Mouse (Mus musculus): ENCODE measurements around the gene Hdgfl2.
"Not testable (repeated sequence)": the region's sequence is repeated elsewhere in the genome, so short reads cannot be mapped to it uniquely, and the experiment has no call there.

Hdgfl2 gene

DNA sequence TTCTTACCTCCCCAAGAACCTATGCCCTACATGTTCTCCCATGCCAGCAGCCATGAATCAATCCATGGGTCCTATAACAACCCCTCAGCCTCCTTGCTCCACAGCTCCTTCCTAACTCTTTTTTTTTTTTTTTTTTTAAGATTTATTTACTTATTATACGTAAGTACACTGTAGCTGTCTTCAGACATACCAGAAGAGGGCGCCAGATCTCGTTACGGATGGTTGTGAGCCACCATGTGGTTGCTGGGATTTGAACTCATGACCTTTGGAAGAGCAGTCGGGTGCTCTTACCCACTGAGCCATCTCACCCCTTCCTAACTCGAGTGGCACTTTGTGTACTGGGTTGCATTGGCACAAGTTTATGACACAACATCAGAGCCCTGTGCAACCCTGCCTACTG is 13.7 kb upstream of the Hdgfl2 start:
- DNase-seq: not testable (repeated sequence)

DNA sequence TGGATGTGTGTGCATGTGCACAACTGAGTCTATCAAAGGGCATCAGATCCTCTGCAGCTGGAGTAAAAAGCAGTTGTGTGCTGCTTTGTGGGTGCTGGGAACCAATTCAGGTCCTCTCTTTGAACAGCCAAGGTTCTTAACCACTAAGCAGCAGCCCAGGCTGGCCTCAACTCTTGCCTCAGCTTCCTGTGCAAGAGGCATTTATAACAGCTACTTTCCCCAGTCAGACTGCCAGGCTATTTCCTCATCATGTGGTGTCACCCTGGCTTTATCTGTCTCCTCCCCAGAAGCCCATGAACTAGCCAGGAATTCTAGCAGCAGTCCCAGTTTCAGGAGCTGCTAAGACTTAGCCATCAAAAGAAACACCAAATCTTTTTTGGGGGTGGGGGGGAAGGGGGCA is 13.0 kb upstream of the Hdgfl2 start:
- DNase-seq: no peak

DNA sequence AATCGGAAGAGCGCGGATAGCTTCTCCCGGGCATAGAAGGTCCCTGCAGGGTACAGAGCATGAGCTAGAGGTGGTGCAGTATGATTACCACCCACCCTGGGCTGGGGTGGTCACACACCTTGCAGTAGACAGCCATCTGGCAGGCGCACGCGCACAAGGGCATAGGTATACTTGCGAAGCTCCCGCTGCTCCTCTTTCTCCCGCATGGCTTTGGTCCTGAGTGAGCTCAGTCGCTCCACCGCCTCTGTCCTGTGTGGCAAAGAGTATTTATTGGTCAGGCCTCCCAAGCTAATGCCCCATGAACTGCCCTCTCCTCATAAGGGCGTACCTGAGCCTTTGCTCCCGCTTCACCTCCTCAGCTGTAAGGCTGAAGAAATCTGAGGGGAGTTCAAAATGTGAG is 10.4 kb upstream of the Hdgfl2 start:
- DNase-seq: no peak

DNA sequence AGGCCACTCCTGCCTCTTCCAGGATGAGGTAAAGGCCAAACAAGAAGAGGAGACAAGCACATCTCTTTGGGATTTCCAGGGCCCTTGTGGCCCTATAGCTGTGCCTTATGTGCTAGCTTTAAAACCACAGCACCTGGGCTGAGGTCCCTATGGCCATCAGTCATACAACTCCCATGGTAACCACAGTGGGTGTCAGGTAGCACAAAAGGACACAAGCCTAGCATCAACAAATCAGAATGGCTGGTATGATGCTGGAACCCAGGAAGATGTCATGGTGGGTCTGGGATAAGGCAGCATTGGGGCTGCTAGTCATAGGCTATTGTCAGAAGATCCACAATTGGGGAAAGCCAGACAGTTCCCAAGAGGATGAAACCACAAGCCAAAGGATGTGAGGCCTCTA is 8.3 kb upstream of the Hdgfl2 start:
- no peak for DNase-seq

DNA sequence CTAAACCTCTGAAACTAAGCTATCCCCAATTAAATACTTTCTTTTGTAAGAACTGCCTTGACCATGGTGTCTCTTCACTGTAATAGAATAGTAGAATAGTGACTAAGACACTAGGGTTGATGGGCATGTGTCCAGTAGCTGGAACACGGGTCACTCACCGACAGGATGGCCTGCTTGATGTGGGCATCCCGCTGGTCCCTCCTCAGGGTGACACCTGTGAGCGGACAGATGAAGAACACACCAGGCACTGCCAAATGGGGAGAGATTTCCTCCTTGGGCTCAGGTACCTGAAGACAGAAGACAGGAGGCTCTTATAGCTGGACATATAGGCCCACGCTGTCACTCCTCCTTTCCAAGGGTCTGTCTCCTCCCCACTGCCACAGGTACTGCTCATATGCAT is 7.2 kb upstream of the Hdgfl2 start:
- no peak for DNase-seq

DNA sequence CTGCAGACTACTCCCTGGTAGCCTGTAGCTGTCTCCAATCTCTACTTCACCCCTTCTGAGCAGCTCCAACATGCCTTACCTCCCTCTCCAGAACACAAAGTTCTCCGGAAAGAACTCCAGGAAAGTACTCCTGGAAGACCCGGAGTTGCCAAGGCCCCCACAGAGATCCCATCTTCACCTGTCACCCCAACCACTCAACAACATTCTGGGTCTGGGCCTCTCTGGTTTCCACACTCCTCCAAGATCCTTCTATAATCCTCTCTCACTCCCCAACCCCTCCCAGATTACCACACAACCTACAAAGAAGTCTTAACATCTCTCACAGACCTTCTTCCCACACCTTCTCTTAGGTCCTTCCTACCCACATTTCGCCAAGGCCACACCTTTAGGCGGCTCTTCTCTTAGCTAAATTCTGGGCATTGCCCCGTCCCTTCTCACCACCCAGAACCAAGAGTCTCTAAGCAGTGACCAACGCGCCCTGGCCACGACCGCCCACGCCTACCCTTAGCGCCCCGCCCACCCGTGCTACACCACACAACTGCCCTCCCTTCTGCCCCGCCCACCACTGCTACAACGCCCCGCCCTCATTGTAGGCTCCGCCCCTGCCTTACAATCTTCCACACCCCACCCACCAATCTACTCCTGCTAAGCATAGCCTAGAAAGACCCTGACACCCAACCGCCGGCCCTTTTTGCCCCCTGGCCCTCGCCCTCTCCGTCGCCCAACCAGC is 5.2 kb upstream of the Hdgfl2 start:
- peak; percentile 90 for DNase-seq

DNA sequence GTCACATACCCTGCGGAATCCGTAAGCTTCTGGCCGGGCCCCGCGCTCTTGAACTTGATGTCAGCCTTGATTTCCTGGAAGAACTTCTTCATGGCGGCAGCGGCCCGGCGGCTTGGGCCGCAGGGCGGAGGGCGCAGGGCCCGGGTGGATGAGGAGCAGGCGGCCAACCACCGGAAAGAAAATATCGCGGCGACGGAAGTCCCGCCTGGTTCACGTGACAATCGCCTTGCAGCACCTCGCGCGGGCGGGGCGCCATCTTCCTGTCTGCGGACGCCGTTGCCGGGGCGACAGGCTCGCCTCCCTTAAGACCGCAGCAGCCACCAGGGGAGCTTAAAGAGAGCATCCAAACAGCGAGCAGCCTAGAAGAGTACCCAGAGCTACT is 4.6 kb upstream of the Hdgfl2 start, which contains the start of gene Ubxn6:
TSS of gene Ubxn6 (minus strand) at position 202 of the 382 bp plus-strand sequence.
- DNase-seq: peak; percentile 98

DNA sequence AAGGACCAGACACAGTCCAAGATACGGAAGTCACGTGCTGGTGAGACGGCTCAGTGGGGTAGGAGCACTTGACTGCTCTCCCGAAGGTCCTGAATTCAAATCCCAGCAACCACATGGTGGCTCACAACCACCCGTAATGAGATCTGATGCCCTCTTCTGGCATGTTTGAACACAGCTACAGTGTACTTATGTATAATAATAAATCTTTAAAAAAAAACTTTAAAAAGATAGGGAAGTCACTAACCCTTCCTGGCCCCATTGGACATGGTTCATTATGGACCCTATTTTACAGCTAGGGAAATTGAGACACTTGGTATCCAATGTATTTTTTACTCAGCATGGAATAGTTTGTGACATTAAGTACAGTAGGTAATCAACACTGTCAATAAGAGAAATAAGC is 1.9 kb upstream of the Hdgfl2 start:
- no peak for DNase-seq

DNA sequence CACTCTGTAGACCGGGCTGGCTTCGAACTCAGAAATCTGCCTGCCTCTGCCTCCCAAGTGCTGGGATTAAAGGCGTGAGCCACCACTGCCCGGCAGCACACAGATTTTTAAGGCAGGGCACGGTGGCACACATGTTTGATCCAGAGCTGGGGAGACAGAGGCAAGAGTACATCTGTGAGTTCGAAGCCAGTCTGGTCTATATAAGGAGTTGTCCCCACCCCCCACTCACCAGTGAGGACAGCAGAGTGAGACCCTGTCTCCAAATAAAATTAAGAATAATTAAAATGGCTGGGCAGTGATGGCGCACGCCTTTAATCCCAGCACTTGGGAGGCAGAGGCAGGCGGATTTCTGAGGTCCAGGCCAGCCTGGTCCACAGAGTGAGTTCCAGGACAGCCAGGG is 1.1 kb upstream of the Hdgfl2 start:
- DNase-seq: peak; percentile 53

DNA sequence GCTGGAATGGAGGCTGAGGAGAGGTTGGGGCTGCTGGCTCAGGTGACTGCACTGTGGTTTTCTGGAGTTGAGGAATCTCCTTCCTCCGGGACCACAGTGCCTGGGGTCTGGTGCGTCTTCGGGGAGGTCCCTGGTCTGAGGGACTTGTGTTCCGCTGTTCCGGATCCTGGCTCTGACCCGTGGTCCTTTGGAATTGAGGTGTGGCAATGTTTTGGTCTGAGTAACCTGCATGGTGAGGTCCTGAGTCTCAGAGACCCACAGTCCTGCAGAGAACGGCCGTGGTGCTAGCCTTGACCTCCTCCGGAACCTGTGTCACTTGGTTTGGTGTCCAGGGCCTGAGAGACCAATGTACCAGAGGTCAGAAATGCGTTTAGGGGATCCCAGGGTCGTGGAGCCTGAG is 487 bp downstream of the Hdgfl2 start:
- peak; percentile 45 for DNase-seq

DNA sequence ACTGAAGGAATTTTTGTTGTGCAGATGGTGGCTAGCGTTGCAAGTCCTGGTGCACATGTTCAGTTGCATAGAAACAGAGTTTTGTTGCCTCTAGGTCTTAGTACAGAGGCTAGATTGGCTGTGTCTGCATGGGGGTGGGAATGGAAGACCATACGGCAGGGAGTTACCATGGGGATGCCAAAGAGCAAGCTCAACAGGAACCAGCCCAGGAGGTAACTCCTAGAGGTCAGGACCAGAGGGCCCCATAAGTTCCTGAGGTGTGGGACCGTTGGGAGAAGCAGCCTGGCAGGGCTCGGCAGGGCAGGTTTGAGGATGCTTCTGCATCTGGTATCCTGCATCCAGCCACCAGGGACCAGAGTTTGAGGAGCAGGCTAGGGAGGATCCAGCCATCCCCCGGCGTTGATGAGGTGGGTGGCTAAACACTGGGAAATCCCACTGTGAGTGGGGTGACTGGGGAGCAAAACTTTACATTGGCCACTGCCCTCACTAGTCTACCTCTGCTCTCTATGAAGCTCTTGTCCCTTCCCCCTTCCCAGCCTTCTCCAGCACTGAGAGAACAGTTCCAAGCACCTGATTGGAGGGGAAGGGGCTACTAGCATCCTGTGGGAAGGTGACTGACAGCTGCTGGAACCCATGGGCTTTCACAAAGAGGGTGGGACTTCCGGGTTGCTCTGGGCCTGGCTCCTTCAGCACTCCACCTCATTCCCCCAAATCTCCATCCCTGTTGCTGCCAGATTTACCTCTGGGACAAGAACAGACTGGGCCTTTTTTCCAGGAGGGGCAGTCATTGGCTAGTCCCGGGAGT is 1.5 kb downstream of the Hdgfl2 start:
- peak; percentile 30 for DNase-seq

DNA sequence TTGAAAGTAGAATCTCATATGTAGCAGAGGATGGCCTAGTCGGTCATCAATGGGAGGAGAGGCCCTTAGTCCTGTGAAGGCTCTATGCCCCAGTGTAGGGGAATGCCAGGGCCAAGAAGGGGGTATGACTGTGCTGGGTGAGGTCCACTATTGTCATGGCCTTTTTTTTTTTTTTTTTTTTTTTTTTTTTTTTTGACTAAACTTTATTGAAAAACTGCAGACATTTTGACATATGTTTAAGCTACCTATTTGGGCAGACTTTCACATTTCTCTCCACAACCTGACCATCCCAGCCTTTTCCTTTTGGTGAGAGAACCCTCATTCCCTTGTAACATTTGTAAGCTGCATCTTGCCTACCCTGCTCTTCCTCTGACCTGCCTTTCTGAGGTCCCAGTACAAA is 12.9 kb downstream of the Hdgfl2 start:
- no peak for DNase-seq

DNA sequence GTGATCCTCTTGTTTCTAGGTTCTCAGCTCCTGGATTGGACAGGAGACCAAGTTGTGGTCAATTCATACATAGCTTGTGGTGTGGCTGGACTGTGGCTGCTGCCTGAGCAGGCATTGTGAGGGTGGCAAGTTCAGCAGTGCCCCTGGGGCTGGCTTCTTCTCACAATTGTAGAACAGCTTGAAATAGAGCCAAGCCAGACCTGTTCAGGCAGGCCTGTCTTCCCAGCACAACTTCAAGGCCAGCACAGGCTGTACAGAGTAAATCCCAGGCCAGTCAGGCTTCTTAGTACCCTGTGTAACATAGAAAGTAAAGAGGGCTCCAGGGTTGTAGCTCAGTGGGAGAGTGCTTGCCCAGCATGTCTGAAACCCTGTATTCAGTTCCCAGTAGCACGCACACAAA is 13.4 kb downstream of the Hdgfl2 start:
- DNase-seq: no peak

DNA sequence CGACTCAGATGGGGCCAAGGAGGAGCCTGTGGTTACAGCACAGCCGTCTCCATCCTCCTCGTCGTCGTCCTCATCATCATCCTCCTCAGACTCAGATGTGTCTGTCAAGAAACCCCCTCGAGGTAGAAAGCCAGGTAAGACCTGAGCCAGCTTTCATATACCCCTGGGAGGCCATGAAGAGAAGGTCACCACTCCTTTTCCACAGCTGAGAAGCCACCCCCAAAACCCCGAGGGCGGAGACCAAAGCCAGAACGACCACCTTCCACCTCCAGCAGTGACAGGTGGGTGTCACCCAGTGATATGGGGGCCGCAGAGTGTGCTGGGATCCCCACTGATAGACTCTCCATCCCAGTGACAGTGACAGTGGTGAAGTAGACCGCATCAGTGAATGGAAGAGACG is 17.4 kb downstream of the Hdgfl2 start:
- no peak for DNase-seq

DNA sequence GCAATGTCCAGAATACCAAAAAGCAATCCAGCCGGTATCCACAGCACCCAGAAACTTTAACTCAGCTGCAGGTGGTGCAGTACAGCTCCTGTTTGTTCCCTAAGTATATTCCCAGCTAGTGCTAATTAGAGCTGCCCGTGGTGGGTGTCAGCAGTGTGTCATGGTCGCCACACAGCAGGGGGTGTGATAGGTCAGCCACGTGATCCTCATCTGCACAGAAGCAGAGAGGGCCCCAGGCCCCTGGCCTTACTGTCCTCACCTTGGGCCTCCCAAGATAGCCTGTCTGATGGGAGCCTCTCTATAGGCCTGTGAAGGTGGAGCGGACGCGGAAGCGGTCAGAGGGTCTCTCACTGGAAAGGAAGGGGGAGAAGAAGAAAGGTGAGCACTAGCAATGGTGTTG is 18.7 kb downstream of the Hdgfl2 start:
- DNase-seq: no peak

DNA sequence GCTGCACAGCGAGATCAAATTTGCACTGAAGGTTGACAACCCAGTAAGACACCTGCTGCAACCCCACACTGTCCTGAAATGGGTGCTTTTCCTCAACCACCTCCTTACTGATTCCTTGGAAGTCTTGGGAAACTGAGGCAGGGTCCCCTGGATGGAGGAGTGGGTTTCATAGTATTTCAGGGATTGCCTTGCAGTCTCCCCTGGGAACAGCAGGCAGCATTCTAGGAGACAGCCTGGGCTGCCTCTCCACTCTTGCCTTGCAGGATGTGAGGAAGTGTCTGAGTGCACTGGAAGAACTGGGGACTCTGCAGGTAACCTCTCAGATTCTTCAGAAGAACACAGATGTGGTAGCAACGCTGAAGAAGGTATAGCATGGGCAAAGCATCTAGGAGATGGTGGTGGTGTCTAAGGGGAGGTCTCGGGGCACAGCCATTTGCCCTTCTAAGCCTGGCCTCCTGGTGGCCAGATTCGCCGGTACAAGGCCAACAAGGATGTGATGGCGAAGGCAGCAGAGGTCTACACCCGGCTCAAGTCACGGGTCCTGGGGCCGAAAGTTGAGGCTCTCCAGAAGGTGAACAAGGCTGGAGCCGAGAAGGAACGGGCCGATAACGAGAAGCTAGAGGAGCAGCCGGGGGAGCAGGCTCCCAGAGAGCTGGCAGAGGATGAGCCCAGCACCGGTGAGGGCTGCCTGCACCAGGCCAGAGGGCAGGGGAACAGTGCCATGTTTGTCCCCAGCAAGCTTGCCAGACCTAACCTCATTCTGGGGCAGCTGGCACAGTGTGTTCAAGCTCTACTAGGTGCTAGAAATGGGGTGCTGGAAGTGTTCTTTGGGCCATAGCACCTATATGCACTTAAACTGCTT is 19.5 kb downstream of the Hdgfl2 start:
- no peak for DNase-seq

DNA sequence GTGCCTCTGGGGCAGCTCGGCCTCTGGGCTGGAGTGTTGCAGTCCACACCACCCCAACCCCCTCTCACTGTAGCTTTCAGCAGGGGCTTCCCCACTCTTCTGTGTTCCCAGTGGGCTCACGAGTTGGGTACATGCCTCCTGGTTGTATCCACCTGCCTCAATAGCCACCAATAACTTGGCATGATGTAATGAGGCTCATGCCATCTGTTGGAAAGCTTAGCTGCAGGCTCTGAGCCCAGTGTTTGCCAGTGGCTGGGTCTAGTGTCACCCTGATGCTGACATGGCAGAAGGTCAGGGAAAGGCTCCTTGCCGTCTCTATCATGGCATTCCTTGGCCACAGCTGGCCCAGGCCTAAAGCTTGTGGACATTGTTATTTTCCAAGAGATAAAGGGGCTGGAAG is 21.4 kb downstream of the Hdgfl2 start:
- no peak for DNase-seq

DNA sequence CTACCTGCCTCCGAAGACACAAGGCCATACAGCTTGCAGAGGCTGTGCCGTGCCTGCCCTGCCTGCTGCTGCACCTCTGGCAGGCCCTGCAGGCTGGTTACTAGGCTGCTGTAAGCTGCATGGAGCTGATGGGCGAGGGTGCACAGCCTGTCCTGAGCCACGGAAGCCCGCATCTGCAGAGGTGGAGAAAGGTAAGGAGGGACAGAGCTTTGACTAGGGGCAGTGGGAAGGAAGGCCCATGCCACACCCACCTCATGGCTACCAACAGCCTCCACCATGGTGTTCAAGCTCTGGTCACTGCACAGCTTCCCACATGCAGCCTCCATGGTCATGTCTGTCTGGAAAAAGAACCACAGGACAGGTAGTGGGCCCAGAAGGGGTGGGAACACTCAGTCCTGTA is 22.7 kb downstream of the Hdgfl2 start:
- DNase-seq: no peak

DNA sequence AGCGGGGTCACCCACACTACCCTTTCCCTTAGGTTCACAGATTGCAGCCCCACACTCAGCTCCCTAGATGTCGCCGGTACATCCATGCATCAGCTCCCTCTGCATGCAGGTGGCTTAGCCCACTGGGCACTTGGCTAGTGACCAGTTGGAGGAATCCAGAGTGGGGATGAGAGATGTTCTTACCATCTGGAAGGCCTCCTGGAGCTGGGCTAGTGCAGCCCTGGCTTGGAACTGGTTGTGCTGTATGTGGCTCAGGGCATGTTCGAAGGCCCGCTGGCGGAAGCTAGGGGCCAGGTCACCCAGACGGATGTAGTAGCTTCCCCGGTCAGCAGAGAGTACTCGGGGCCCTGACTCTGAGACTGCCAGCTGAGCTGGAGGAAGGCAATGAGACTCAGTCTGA is 23.5 kb downstream of the Hdgfl2 start:
- no peak for DNase-seq

DNA sequence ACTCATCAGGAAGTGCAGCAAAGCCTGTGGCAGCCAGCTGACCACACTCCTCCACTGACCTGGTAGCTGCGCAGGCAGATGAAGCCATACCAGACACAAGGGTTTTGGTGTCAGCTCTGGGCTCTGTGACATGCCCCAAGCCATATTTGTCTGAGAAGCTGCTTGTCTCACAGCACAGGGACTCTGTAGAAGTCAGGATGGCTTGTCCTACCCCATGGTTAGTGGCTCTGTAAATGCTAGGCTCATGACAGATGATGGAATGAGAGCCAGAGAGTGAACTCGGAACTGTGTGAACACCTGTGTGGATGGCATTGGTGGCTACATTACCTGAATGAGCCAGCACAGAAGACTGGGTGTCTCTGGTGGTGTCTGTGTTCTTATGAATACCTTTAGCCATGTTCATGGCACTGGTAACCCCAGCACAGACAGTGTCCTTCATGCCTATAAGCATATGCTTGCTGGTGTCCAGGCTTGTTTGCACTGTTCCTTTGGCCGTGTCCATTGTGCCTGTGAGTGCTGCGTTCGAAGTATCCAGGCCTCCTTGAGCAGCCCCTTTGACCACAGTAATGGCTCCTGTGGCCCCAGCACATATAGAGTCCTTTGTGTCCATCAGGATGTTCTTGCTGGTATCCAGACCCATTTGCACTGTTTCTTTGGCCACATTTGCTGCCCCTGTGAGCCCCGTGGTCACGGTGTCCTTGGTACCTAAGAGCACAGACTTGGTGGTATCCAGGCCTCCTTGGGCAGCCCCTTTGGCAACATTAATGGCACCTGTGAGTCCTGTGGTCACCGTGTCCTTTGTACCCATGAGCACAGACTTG is 24.2 kb downstream of the Hdgfl2 start:
- DNase-seq: no peak

DNA sequence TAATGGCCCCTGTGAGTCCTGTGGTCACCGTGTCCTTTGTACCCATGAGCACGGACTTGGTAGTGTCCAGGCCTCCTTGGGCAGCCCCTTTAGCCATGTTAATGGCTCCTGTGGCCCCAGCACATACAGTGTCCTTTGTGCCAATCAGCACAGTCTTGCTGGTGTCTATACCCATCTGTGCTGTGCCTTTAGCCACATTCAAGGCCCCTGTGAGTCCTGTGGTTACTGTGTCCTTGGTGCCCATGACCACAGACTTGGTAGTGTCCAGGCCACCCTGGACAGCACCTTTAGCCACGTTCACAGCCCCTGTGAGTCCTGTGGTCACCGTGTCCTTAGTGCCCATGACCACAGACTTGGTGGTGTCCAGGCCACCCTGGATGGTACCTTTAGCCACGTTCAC is 25.4 kb downstream of the Hdgfl2 start:
- not testable (repeated sequence) for DNase-seq

DNA sequence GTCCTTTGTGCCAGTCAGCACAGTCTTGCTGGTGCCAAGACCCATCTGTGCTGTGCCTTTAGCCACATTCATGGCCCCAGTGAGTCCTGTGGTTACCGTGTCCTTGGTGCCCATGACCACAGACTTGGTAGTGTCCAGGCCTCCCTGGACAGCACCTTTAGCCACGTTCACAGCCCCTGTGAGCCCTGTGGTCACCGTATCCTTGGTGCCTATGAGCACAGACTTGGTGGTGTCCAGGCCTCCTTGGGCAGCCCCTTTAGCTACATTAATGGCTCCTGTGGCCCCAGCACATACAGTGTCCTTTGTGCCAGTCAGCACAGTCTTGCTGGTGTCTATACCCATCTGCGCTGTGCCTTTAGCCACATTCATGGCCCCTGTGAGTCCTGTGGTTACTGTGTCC is 27.0 kb downstream of the Hdgfl2 start:
- not testable (repeated sequence) for DNase-seq

DNA sequence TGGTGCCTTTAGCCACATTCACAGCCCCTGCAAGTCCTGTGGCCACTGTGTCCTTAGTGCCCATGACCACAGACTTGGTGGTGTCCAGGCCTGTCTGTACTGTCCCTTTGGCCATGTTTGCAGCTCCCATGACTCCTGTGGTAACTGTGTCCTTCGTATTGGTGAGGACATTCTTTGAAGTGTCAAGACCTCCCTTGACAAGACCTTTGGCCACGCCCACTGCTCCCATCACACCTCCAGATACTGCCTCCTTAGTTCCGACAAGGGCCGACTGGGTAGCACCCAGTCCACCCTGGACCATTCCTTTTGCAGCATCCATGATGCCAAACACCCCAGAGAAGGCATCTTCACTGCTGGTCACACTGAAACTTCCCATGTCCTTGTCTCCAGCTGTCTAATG is 27.5 kb downstream of the Hdgfl2 start:
- no peak for DNase-seq

Measured in kidney, adult 9 months (tissue).